Comparison of ENCODE assay signal across 20 mouse cellular contexts in the genomic region with DNA sequence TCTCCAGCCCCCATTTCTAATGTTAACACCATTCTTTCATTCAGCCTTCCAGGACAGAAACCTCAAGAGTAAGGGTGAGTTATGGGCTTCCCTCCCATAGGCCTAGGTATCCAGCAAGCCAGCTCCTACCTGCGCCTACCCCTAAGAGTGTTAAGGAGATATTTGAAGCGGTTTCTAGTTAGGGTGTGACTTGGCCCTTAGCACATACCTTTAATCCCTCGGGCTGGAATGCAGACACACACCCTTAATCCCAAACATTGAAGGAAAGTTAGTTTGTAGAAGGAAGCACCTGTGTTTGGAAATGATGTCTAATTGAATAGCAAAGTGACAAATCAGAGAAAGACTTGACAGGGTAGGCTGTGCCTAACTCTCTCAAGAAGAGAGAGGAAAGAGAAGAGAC. TPM values are rescaled to one million over a fixed set of nuclear protein-coding genes. Genes with fewer than 3 reads are reported as not detected.
DNase-seq lines count a peak whose midpoint lies in the region; ATAC-seq and TF ChIP-seq lines count a peak whose summit lies in the region.
"Had no signal": no experiment of that assay in that cellular context is flagged by ENCODE, and none has a peak within 500 bp of the region (broad histone marks: within the 10 kb centered on the region; RNA-seq: fewer than 3 reads in every experiment).

No protein-coding gene starts in this region.

- H3K27me3 ChIP-seq in lung, postnatal 0 days (replicated peaks; ENCODE audit: insufficient read depth, low read length): no peaks in the 10 kb centered on the region
- no peaks in the 10 kb centered on the region for H3K27me3 ChIP-seq in stomach, postnatal 0 days (ENCODE audit: control insufficient read depth, insufficient read depth, low read length)
- H3K27me3 ChIP-seq: embryonic facial prominence, embryonic 12.5 days; forebrain, embryonic 13.5 days; forebrain, embryonic 15.5 days had no signal

- WGBS in lung, postnatal 0 days: 43% methylated on average over 3 of the region's 3 CpGs
- 51% methylated on average over 3 of the region's 3 CpGs for WGBS in stomach, postnatal 0 days

- no peak overlapping the region for H3K4me3 ChIP-seq in lung, postnatal 0 days (ENCODE audit: low read depth, low read length)
- H3K4me3 ChIP-seq in stomach, postnatal 0 days (ENCODE audit: low read depth, low read length): no peak overlapping the region
- H3K4me3 ChIP-seq: embryonic facial prominence, embryonic 10.5 days; embryonic facial prominence, embryonic 12.5 days; forebrain, embryonic 13.5 days; forebrain, embryonic 15.5 days had no signal

- TF ChIP-seq CTCF in lung, postnatal 0 days (IDR thresholded peaks at IDR 0.05): no peak
- TF ChIP-seq CTCF in stomach, postnatal 0 days (IDR thresholded peaks at IDR 0.05; ENCODE audit: low read depth): no peak

- H3K9me3 ChIP-seq in lung, postnatal 0 days (ENCODE audit: low read length): no peaks in the 10 kb centered on the region
- H3K9me3 ChIP-seq in stomach, postnatal 0 days (ENCODE audit: control insufficient read depth, low read length): no peaks in the 10 kb centered on the region
- H3K9me3 ChIP-seq: embryonic facial prominence, embryonic 10.5 days; embryonic facial prominence, embryonic 12.5 days; forebrain, embryonic 13.5 days; forebrain, embryonic 15.5 days had no signal

- DNase-seq in lung, postnatal 0 days (ENCODE audit: low spot score): peak; percentile 84
- no peak for DNase-seq in lung, postnatal 4 days
- DNase-seq in lung, postnatal 36 days: peak; percentile 45
- DNase-seq in lung, postnatal 10 days: no peak
- DNase-seq in stomach, postnatal 0 days (ENCODE audit: low spot score): peak; percentile 11
- no peak for DNase-seq in embryo, embryonic 9.5 days (ENCODE audit: extremely low spot score)
- DNase-seq: adrenal gland, adult 2 months; adrenal gland, postnatal 10 days; adrenal gland, postnatal 25 days; cerebellum, adult 11 months; cerebellum, adult 18-20 months; cerebellum, adult 8-10 months; cerebellum, adult 9-11 months; cerebellum, postnatal 14 days; cerebellum, postnatal 36 days; embryo, embryonic 11 days had no signal

- peaks cover 15% of the 10 kb centered on the region for H3K4me1 ChIP-seq in lung, postnatal 0 days (ENCODE audit: insufficient read depth, low read depth, low read length)
- peaks cover 4% of the 10 kb centered on the region; the same call in 1 of the 2 replicates for H3K4me1 ChIP-seq in stomach, postnatal 0 days (replicated peaks; ENCODE audit: control insufficient read depth, insufficient read depth)

- peak overlapping the region; percentile 66 for H3K27ac ChIP-seq in lung, postnatal 0 days (ENCODE audit: low read length)
- no peak overlapping the region for H3K27ac ChIP-seq in stomach, postnatal 0 days (replicated peaks)
- H3K27ac ChIP-seq: embryonic facial prominence, embryonic 10.5 days; embryonic facial prominence, embryonic 12.5 days; forebrain, embryonic 13.5 days; forebrain, embryonic 15.5 days had no signal

- peak; percentile 91 for TF ChIP-seq EP300 in lung, postnatal 0 days (IDR thresholded peaks at IDR 0.05)
- no peak for TF ChIP-seq EP300 in stomach, postnatal 0 days (optimal IDR thresholded peaks at IDR 0.05)

- ATAC-seq in lung, postnatal 0 days: peak; percentile 60
- no peak for ATAC-seq in stomach, postnatal 0 days (ENCODE audit: low FRiP score, low TSS enrichment)
- ATAC-seq: forebrain, embryonic 13.5 days; forebrain, embryonic 15.5 days had no signal

- no peak overlapping the region for H3K4me2 ChIP-seq in lung, postnatal 0 days (replicated peaks; ENCODE audit: low read depth, low read length)
- no peak overlapping the region for H3K4me2 ChIP-seq in stomach, postnatal 0 days (replicated peaks; ENCODE audit: low read depth)
- H3K4me2 ChIP-seq: embryonic facial prominence, embryonic 12.5 days; forebrain, embryonic 13.5 days; forebrain, embryonic 15.5 days had no signal

- H3K9ac ChIP-seq in lung, postnatal 0 days (replicated peaks; ENCODE audit: low read depth): no peak overlapping the region
- no peak overlapping the region for H3K9ac ChIP-seq in stomach, postnatal 0 days (ENCODE audit: low read length)
- H3K9ac ChIP-seq: embryonic facial prominence, embryonic 12.5 days; forebrain, embryonic 13.5 days; forebrain, embryonic 15.5 days had no signal

- no peaks in the 10 kb centered on the region for H3K36me3 ChIP-seq in lung, postnatal 0 days (ENCODE audit: insufficient read depth, low read length)
- no peaks in the 10 kb centered on the region for H3K36me3 ChIP-seq in stomach, postnatal 0 days (ENCODE audit: control insufficient read depth, insufficient read depth, low read length)
- H3K36me3 ChIP-seq: embryonic facial prominence, embryonic 10.5 days; embryonic facial prominence, embryonic 12.5 days; forebrain, embryonic 15.5 days had no signal

RNA-seq across cellular contexts. Expression of a gene that starts 49.9 kb away (rescaled TPM):
- polyA plus RNA-seq in lung, postnatal 0 days (2015; fragmentation: Nextera tagmentation; extraction: Ambion mirVana): 86.3 and 107 TPM in 2 replicates
- polyA plus RNA-seq in stomach, postnatal 0 days (2015; fragmentation: Nextera tagmentation; extraction: Ambion mirVana): 76.1 and 82.5 TPM in 2 replicates

Comparison
In these comparisons a context has a peak if more than half of its experiments do, and no peak if none do; other contexts are left out.
1. DNase-seq: peak in lung, postnatal 0 days (single experiment), lung, postnatal 36 days (single experiment) and stomach, postnatal 0 days (single experiment); none in lung, postnatal 4 days (0 of 2), lung, postnatal 10 days (single experiment) and embryo, embryonic 9.5 days (single experiment).